Mouse (Mus musculus): Measurements from ENCODE around the gene Ell. TPM values are rescaled to one million over a fixed set of nuclear protein-coding genes. Genes with fewer than 3 reads are reported as not detected.
A peak's percentile ranks its signal among the peaks of the same experiment; 100 is the strongest.

Gene Ell
- polyA plus RNA-seq, 1 experiment from 2014 or later: 19.2 TPM

- no peak for ATAC-seq
- Histone ChIP-seq H3K9me3 (replicated peaks; ENCODE audit: control insufficient read depth, low read length, poor library complexity, severe bottlenecking) (no peaks in the 10 kb centered on the region), H3K4me1 (ENCODE audit: control insufficient read depth, insufficient read depth, low read length) (peaks cover 16% of the 10 kb centered on the region), H3K27me3 (ENCODE audit: control insufficient read depth, insufficient read depth, low read depth, low read length) (no peaks in the 10 kb centered on the region), H3K9ac (ENCODE audit: low read depth, low read length) (no peak overlapping the region), H3K36me3 (ENCODE audit: control insufficient read depth, insufficient read depth, low read length) (peaks cover 26% of the 10 kb centered on the region), H3K4me3 (ENCODE audit: low read depth, low read length) (no peak overlapping the region), H3K4me2 (ENCODE audit: low read length) (no peak overlapping the region), H3K27ac (ENCODE audit: low read length) (no peak overlapping the region)
- WGBS: 87% methylated on average over 5 of the region's 5 CpGs
Observed at GRCm38 (mm10) chr8:70529299-70529698, 10.0 kb upstream of the Ell start.

- Histone ChIP-seq H3K4me2 (ENCODE audit: low read length) (no peak overlapping the region), H3K4me3 (ENCODE audit: low read depth, low read length) (no peak overlapping the region), H3K36me3 (ENCODE audit: control insufficient read depth, insufficient read depth, low read length) (peaks cover 27% of the 10 kb centered on the region), H3K27ac (ENCODE audit: low read length) (no peak overlapping the region), H3K4me1 (ENCODE audit: control insufficient read depth, insufficient read depth, low read length) (peaks cover 16% of the 10 kb centered on the region), H3K9ac (ENCODE audit: low read depth, low read length) (no peak overlapping the region), H3K9me3 (replicated peaks; ENCODE audit: control insufficient read depth, low read length, poor library complexity, severe bottlenecking) (no peaks in the 10 kb centered on the region), H3K27me3 (ENCODE audit: control insufficient read depth, insufficient read depth, low read depth, low read length) (no peaks in the 10 kb centered on the region)
- 97% methylated on average over 3 of the region's 3 CpGs for WGBS
- ATAC-seq: no peak
Observed at GRCm38 (mm10) chr8:70529741-70530161, 9.5 kb upstream of the Ell start.

DNA sequence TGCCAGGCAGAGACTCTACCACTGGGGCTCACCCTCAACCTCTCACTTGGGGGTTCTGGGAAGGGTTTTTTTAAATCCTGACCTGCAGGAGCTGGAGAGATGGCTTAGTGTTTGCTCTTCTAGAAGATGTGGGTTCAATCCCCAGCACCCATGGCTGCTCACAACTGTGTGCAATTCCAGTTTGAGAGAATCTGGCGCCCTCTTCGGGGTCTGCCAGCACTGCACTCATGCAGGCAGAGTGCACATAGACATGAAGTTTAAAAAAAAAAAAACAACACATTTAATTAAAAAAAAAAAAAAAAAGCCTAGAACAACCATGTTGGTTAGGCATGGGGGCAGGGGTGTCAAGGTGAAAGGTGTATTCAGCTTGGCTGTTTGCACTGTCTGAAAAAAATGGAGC lies 8.9 kb upstream of the Ell start:
- H3K9ac ChIP-seq (ENCODE audit: low read depth, low read length): no peak overlapping the region
- no peak overlapping the region for H3K27ac ChIP-seq (ENCODE audit: low read length)
- H3K4me1 ChIP-seq (ENCODE audit: control insufficient read depth, insufficient read depth, low read length): peaks cover 16% of the 10 kb centered on the region
- no peaks in the 10 kb centered on the region for H3K27me3 ChIP-seq (ENCODE audit: control insufficient read depth, insufficient read depth, low read depth, low read length)
- 89% methylated on average over 2 of the region's 2 CpGs for WGBS
- no peak overlapping the region for H3K4me2 ChIP-seq (ENCODE audit: low read length)
- H3K36me3 ChIP-seq (ENCODE audit: control insufficient read depth, insufficient read depth, low read length): peaks cover 29% of the 10 kb centered on the region
- H3K9me3 ChIP-seq (replicated peaks; ENCODE audit: control insufficient read depth, low read length, poor library complexity, severe bottlenecking): no peaks in the 10 kb centered on the region
- no peak for ATAC-seq
- no peak overlapping the region for H3K4me3 ChIP-seq (ENCODE audit: low read depth, low read length)

- no peaks in the 10 kb centered on the region for H3K27me3 ChIP-seq (ENCODE audit: control insufficient read depth, insufficient read depth, low read depth, low read length)
- H3K27ac ChIP-seq (ENCODE audit: low read length): no peak overlapping the region
- H3K36me3 ChIP-seq (ENCODE audit: control insufficient read depth, insufficient read depth, low read length): peaks cover 29% of the 10 kb centered on the region
- no peak overlapping the region for H3K4me3 ChIP-seq (ENCODE audit: low read depth, low read length)
- peaks cover 9% of the 10 kb centered on the region for H3K4me1 ChIP-seq (ENCODE audit: control insufficient read depth, insufficient read depth, low read length)
- ATAC-seq: no peak
- no peaks in the 10 kb centered on the region for H3K9me3 ChIP-seq (replicated peaks; ENCODE audit: control insufficient read depth, low read length, poor library complexity, severe bottlenecking)
- no peak overlapping the region for H3K4me2 ChIP-seq (ENCODE audit: low read length)
- H3K9ac ChIP-seq (ENCODE audit: low read depth, low read length): no peak overlapping the region
- WGBS: 93% methylated on average over 12 of the region's 12 CpGs
Observed at GRCm38 (mm10) chr8:70534281-70534680, 5.0 kb upstream of the Ell start.

DNA sequence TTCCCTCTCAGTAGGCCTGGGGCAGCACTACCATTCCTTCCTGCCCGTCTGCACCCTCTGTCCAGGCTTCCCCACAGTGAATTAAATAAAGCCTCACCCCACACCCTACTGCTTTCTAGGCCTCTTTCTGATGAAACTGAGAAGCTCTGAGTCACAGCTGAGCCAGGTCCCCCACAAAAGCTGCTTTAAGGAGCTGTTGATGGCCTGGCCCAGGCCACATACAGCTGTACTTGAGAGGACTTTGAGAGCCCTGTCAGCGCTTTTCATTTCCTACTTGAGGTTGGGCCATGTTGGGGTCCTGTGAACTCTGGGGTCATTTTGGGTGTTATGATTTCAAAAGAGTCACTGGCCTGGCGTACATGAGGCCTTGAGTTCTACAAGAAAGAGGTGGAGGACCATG lies 4.0 kb upstream of the Ell start:
- 96% methylated on average over 3 of the region's 3 CpGs for WGBS
- Histone ChIP-seq H3K27ac (ENCODE audit: low read length) (no peak overlapping the region), H3K9me3 (replicated peaks; ENCODE audit: control insufficient read depth, low read length, poor library complexity, severe bottlenecking) (no peaks in the 10 kb centered on the region), H3K27me3 (ENCODE audit: control insufficient read depth, insufficient read depth, low read depth, low read length) (no peaks in the 10 kb centered on the region), H3K4me2 (ENCODE audit: low read length) (no peak overlapping the region), H3K9ac (ENCODE audit: low read depth, low read length) (no peak overlapping the region), H3K4me1 (ENCODE audit: control insufficient read depth, insufficient read depth, low read length) (peaks cover 8% of the 10 kb centered on the region), H3K4me3 (ENCODE audit: low read depth, low read length) (no peak overlapping the region), H3K36me3 (ENCODE audit: control insufficient read depth, insufficient read depth, low read length) (peaks cover 27% of the 10 kb centered on the region)
- no peak for ATAC-seq

- no peak overlapping the region for H3K9ac ChIP-seq (ENCODE audit: low read depth, low read length)
- H3K4me2 ChIP-seq (ENCODE audit: low read length): no peak overlapping the region
- H3K27ac ChIP-seq (ENCODE audit: low read length): no peak overlapping the region
- no peak for ATAC-seq
- peaks cover 13% of the 10 kb centered on the region for H3K4me1 ChIP-seq (ENCODE audit: control insufficient read depth, insufficient read depth, low read length)
- no peaks in the 10 kb centered on the region for H3K27me3 ChIP-seq (ENCODE audit: control insufficient read depth, insufficient read depth, low read depth, low read length)
- WGBS: 89% methylated on average over 2 of the region's 2 CpGs
- H3K36me3 ChIP-seq (ENCODE audit: control insufficient read depth, insufficient read depth, low read length): peaks cover 25% of the 10 kb centered on the region
- no peaks in the 10 kb centered on the region for H3K9me3 ChIP-seq (replicated peaks; ENCODE audit: control insufficient read depth, low read length, poor library complexity, severe bottlenecking)
- no peak overlapping the region for H3K4me3 ChIP-seq (ENCODE audit: low read depth, low read length)
Observed at GRCm38 (mm10) chr8:70535701-70536100, 3.6 kb upstream of the Ell start.

DNA sequence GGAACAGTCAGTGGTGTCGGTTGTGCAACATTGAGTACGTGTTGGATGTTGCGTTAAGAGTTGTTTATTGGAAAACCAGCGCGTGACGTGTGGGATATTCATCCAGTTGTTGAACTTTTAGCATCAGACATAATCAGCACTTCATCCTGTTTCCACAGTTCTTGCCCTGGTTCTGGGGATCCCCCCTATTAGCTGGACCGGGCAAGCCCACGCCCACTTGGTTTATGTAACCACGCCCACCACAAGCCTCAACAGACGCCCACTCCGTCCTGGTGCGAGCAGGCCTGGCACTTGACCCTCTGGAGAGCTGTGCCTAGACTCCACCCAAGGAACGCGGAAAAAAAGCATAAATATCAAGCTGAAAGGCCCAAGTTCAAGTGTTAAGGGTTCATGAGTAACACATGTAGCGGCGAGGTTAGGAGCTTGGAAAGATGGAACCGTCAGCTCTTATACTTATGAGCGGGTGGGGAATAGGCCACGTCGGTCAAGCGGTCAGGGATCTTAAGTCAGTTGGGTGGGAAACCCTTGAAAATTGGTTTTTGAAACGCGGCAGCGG lies 1.2 kb upstream of the Ell start:
- Histone ChIP-seq H3K9ac (ENCODE audit: low read depth, low read length) (peak overlapping the region; percentile 89; the same call in 1 of the 2 replicates), H3K27me3 (ENCODE audit: control insufficient read depth, insufficient read depth, low read depth, low read length) (no peaks in the 10 kb centered on the region), H3K4me2 (ENCODE audit: low read length) (peak overlapping the region; percentile 93), H3K27ac (ENCODE audit: low read length) (peak overlapping the region; percentile 94), H3K36me3 (ENCODE audit: control insufficient read depth, insufficient read depth, low read length) (peaks cover 8% of the 10 kb centered on the region; the same call in 1 of the 2 replicates), H3K4me1 (ENCODE audit: control insufficient read depth, insufficient read depth, low read length) (peaks cover 26% of the 10 kb centered on the region), H3K4me3 (ENCODE audit: low read depth, low read length) (peak overlapping the region; percentile 82), H3K9me3 (replicated peaks; ENCODE audit: control insufficient read depth, low read length, poor library complexity, severe bottlenecking) (no peaks in the 10 kb centered on the region)
- 15% methylated on average over 24 of the region's 24 CpGs for WGBS
- peak; percentile 14; the same call in 1 of the 2 replicates for ATAC-seq

DNA sequence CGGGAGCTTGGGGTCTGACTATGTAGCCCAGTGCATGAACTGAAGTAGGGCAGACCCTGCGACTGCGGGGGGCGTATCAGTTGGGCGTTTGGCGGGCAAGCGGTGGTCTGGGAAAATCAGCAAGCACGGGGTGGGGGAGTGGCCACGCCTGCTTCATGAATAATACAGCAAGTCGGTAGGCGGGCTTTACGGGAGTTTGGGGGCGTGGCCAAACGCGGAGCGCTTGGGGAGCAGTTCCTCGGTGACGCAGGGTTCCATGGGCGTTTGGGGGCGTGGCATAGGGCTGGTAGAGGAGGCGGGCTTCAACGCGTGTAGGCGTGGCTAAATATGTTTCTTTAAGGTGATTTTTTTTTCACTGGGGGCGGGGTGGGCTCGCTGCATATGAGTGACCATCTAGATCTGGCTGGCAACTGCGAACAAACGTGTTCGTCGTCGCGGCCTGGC lies 602 bp upstream of the Ell start:
- no peaks in the 10 kb centered on the region for H3K9me3 ChIP-seq (replicated peaks; ENCODE audit: control insufficient read depth, low read length, poor library complexity, severe bottlenecking)
- peak overlapping the region; percentile 94 for H3K27ac ChIP-seq (ENCODE audit: low read length)
- under 1% methylated on average over 32 of the region's 32 CpGs for WGBS
- peak overlapping the region; percentile 93 for H3K4me2 ChIP-seq (ENCODE audit: low read length)
- peaks cover 26% of the 10 kb centered on the region for H3K4me1 ChIP-seq (ENCODE audit: control insufficient read depth, insufficient read depth, low read length)
- peak overlapping the region; percentile 82 for H3K4me3 ChIP-seq (ENCODE audit: low read depth, low read length)
- peaks cover 8% of the 10 kb centered on the region; the same call in 1 of the 2 replicates for H3K36me3 ChIP-seq (ENCODE audit: control insufficient read depth, insufficient read depth, low read length)
- ATAC-seq: peak; percentile 76
- peak overlapping the region; percentile 89; the same call in 1 of the 2 replicates for H3K9ac ChIP-seq (ENCODE audit: low read depth, low read length)
- no peaks in the 10 kb centered on the region for H3K27me3 ChIP-seq (ENCODE audit: control insufficient read depth, insufficient read depth, low read depth, low read length)

GRCm38 (mm10) chr8:70540013-70540506 lies 803 bp downstream of the Ell start:
- Histone ChIP-seq H3K4me1 (ENCODE audit: control insufficient read depth, insufficient read depth, low read length) (peaks cover 26% of the 10 kb centered on the region), H3K4me2 (ENCODE audit: low read length) (peak overlapping the region; percentile 93), H3K27me3 (ENCODE audit: control insufficient read depth, insufficient read depth, low read depth, low read length) (no peaks in the 10 kb centered on the region), H3K9ac (ENCODE audit: low read depth, low read length) (peak overlapping the region; percentile 89), H3K27ac (ENCODE audit: low read length) (peak overlapping the region; percentile 94), H3K36me3 (ENCODE audit: control insufficient read depth, insufficient read depth, low read length) (no peaks in the 10 kb centered on the region; the same call in 1 of the 2 replicates), H3K9me3 (replicated peaks; ENCODE audit: control insufficient read depth, low read length, poor library complexity, severe bottlenecking) (no peaks in the 10 kb centered on the region), H3K4me3 (ENCODE audit: low read depth, low read length) (peak overlapping the region; percentile 82)
- no peak for ATAC-seq
- 13% methylated on average over 4 of the region's 4 CpGs for WGBS

Measured in midbrain, embryonic 16.5 days (tissue).